Mouse (Mus musculus) neural tube, embryonic 13.5 days (tissue): Measurements from ENCODE around the gene Prss1. TPM values are rescaled to one million over a fixed set of nuclear protein-coding genes. Genes with fewer than 3 reads are reported as not detected.
"Not testable (repeated sequence)": the region's sequence is repeated elsewhere in the genome, so short reads cannot be mapped to it uniquely, and the experiment has no call there.

Experiments
- ATAC-seq: fragments of 200-750 bp; cut with Nextera tagmentation; 2 replicates; pipeline ENCODE4 v1.8.0; 2017; ENCODE audit warnings: low read depth, mild to moderate bottlenecking, moderate TSS enrichment, moderate library complexity
- H3K27ac ChIP-seq: fragments of 300-500 bp; sonication (generic); replicated peaks from 2 replicates; pipeline ENCODE4 v1.5.1; 2015; ENCODE audit warnings: moderate library complexity, mild to moderate bottlenecking, inconsistent platforms
- H3K27me3 ChIP-seq: fragments of 300-500 bp; sonication (generic); 2 replicates; pipeline ENCODE4 v1.6.1; 2015; ENCODE audit warnings: mild to moderate bottlenecking, inconsistent platforms
- H3K36me3 ChIP-seq: fragments of 300-500 bp; sonication (generic); 2 replicates; pipeline ENCODE4 v1.6.1; 2015; ENCODE audit warnings: mild to moderate bottlenecking, inconsistent platforms
- H3K4me1 ChIP-seq: fragments of 300-500 bp; sonication (generic); replicated peaks from 2 replicates; pipeline ENCODE4 v1.6.1; 2015; ENCODE audit warnings: inconsistent platforms
- H3K4me2 ChIP-seq: fragments of 300-500 bp; sonication (generic); 2 replicates; pipeline ENCODE4 v1.6.1; 2015; ENCODE audit warnings: inconsistent platforms, mild to moderate bottlenecking, moderate library complexity
- H3K4me3 ChIP-seq: fragments of 300-500 bp; sonication (generic); 2 replicates; pipeline ENCODE4 v1.5.1; 2015; ENCODE audit warnings: mild to moderate bottlenecking, inconsistent platforms
- H3K9ac ChIP-seq: fragments of 300-500 bp; sonication (generic); 2 replicates; pipeline ENCODE4 v1.6.1; 2015; ENCODE audit warnings: moderate library complexity, mild to moderate bottlenecking, inconsistent platforms
- H3K9me3 ChIP-seq: fragments of 300-500 bp; sonication (generic); 2 replicates; pipeline ENCODE4 v1.6.1; 2016; ENCODE audit warnings: inconsistent platforms
- WGBS: fragments of 180-500 bp; shearing (Covaris S2); methylation state at CpG from one replicate; pipeline ENCODE4 v1.1.7; 2015; 5-methylcytosine and 5-hydroxymethylcytosine counted together
- polyA plus RNA-seq: library from polyadenylated mRNA; unstranded; fragments of >200 nt; fragmentation: Nextera tagmentation; extraction: Ambion mirVana; gene quantifications from 2 replicates; pipeline ENCODE4 v1.2.1, GENCODE M21; 2015

Gene Prss1
- polyA plus RNA-seq, result not detected in 2 replicates

GRCm38 (mm10) chr6:41458632-41459031 lies at the start of gene Prss1:
Prss1 (plus strand) TSS chr6:41458932.
- not testable (repeated sequence) for H3K27ac ChIP-seq, ATAC-seq, H3K9ac ChIP-seq, H3K4me1 ChIP-seq, H3K27me3 ChIP-seq, H3K4me2 ChIP-seq, H3K4me3 ChIP-seq, H3K36me3 ChIP-seq, H3K9me3 ChIP-seq

GRCm38 (mm10) chr6:41442261-41442660 lies 16.5 kb upstream of the Prss1 start:
- H3K36me3 ChIP-seq, H3K27ac ChIP-seq, H3K27me3 ChIP-seq, H3K9ac ChIP-seq, ATAC-seq, H3K4me1 ChIP-seq, H3K4me2 ChIP-seq, H3K4me3 ChIP-seq, H3K9me3 ChIP-seq: not testable (repeated sequence)
- WGBS, result 87% methylated on average over 2 of the region's 2 CpGs

DNA sequence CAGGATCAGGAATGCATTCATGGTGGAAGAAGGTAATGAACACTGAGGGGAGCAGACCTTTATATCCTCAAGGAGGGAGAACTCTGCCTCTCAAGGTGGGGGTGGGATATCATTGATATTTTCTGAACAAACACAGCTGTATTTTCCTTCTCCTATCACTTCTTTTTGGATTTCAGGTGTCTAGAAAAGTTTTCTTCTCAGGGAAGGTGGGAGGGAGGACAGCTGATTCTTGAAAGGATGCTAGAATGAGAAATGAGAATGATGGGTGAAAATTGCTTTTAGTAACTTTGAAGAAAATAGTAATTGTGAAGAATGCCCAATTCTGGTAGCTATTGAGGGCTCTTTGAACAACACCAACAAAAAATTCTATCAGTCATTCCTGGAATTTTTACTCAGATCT lies 12.7 kb upstream of the Prss1 start, which contains the start of gene Gm10334:
TSS of gene Gm10334 (minus strand) at position 101 of the 400 bp plus-strand sequence.
- H3K4me1 ChIP-seq, H3K4me3 ChIP-seq, H3K36me3 ChIP-seq, H3K27ac ChIP-seq, H3K4me2 ChIP-seq, H3K9me3 ChIP-seq, H3K9ac ChIP-seq, ATAC-seq, H3K27me3 ChIP-seq: not testable (repeated sequence)

GRCm38 (mm10) chr6:41499374-41499773 lies 40.6 kb downstream of the Prss1 start:
- Histone ChIP-seq H3K27ac (no peak overlapping the region), H3K9me3 (no peaks in the 10 kb centered on the region), H3K27me3 (no peaks in the 10 kb centered on the region), H3K4me1 (no peaks in the 10 kb centered on the region), H3K4me3 (no peak overlapping the region), H3K36me3 (no peaks in the 10 kb centered on the region), H3K4me2 (no peak overlapping the region), H3K9ac (no peak overlapping the region)
- WGBS, result 87% methylated on average over 3 of the region's 3 CpGs
- no peak for ATAC-seq

GRCm38 (mm10) chr6:41504915-41505314 lies 46.2 kb downstream of the Prss1 start:
- no peak for ATAC-seq
- H3K9me3 ChIP-seq, result no peaks in the 10 kb centered on the region
- 91% methylated on average over 2 of the region's 2 CpGs for WGBS

DNA sequence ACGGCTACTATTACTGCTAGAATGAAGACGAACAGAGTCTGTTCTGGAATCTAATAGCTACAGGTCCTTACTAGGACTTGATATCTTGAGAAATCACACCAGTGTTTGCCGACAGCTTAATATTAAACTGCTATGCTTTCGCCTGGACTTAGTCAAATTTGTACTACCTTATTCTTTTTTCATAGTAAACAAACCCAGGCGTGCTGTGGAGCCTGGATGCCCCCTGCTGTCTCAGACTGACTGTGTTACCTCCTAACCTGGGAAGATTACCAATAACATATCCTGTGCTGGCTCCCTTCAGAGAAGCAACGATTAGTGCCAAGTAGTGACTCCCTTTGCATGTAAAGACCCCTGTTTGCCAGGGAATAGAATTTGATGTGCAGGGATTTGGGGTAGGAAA lies 46.6 kb downstream of the Prss1 start:
- no peak for ATAC-seq
- H3K9ac ChIP-seq, result no peak overlapping the region
- WGBS, result 81% methylated on average over 6 of the region's 6 CpGs
- H3K4me1 ChIP-seq, result no peaks in the 10 kb centered on the region
- no peak overlapping the region for H3K4me3 ChIP-seq
- H3K9me3 ChIP-seq, result no peaks in the 10 kb centered on the region
- no peak overlapping the region for H3K4me2 ChIP-seq
- no peaks in the 10 kb centered on the region for H3K27me3 ChIP-seq
- no peak overlapping the region for H3K27ac ChIP-seq
- no peaks in the 10 kb centered on the region for H3K36me3 ChIP-seq

More at GRCm38 (mm10) chr6:41504915-41505314, 46.2 kb downstream of the Prss1 start:
- Histone ChIP-seq H3K4me2 (no peak overlapping the region), H3K4me1 (no peaks in the 10 kb centered on the region), H3K27ac (no peak overlapping the region), H3K36me3 (no peaks in the 10 kb centered on the region), H3K4me3 (no peak overlapping the region), H3K27me3 (no peaks in the 10 kb centered on the region), H3K9ac (no peak overlapping the region)

Other genes starting within 250 kb of the Prss1 start
- not detected in 2 replicates for gene Try4, start 156.7 kb upstream of the Prss1 start, polyA plus RNA-seq
- gene Try5, start 142.1 kb upstream of the Prss1 start, polyA plus RNA-seq, result not detected in 2 replicates
- gene Try10, start 104.8 kb upstream of the Prss1 start, polyA plus RNA-seq, result not detected in 2 replicates
- not detected in 2 replicates for gene Prss3, start 81.3 kb upstream of the Prss1 start, polyA plus RNA-seq
- not detected in 2 replicates for gene Gm5771, start 66.6 kb upstream of the Prss1 start, polyA plus RNA-seq
- not detected in 2 replicates for gene Gm10334, start 12.8 kb upstream of the Prss1 start, polyA plus RNA-seq
- not detected in 2 replicates for gene Prss2, start 62.9 kb downstream of the Prss1 start, polyA plus RNA-seq
- gene Ephb6, start 146.6 kb downstream of the Prss1 start, polyA plus RNA-seq, result 24.1 and 29.8 TPM in 2 replicates
- 0.65 and 0.81 TPM in 2 replicates for gene Trpv6, start 177.5 kb downstream of the Prss1 start, polyA plus RNA-seq
- not detected in 2 replicates for gene Trpv5, start 221.8 kb downstream of the Prss1 start, polyA plus RNA-seq
- gene Llcfc1, start 225.5 kb downstream of the Prss1 start, polyA plus RNA-seq, result not detected in 2 replicates
- 0.82 and 1.9 TPM in 2 replicates for gene Kel, start 245.4 kb downstream of the Prss1 start, polyA plus RNA-seq